Mouse (Mus musculus): ENCODE measurements around the gene Necab2. TPM values are rescaled to one million over a fixed set of nuclear protein-coding genes. Genes with fewer than 3 reads are reported as not detected.

Necab2 gene
- polyA plus RNA-seq, 1 experiment from 2014 or later = 17.2 TPM

- Histone ChIP-seq H3K4me3 (ENCODE audit: low read depth, low read length) (no peak overlapping the region), H3K4me2 (replicated peaks; ENCODE audit: low read depth, low read length) (no peak overlapping the region), H3K27me3 (ENCODE audit: control insufficient read depth, insufficient read depth, low read length) (no peaks in the 10 kb centered on the region), H3K4me1 (replicated peaks; ENCODE audit: control insufficient read depth, insufficient read depth, low read length) (no peaks in the 10 kb centered on the region), H3K36me3 (ENCODE audit: control insufficient read depth, insufficient read depth, low read length) (no peaks in the 10 kb centered on the region), H3K9ac (ENCODE audit: low read depth, low read length) (no peak overlapping the region), H3K27ac (ENCODE audit: low read depth, low read length) (no peak overlapping the region), H3K9me3 (ENCODE audit: control insufficient read depth, low read length) (no peaks in the 10 kb centered on the region)
- DNase-seq (ENCODE audit: low spot score) = no peak
- WGBS = 87% methylated on average over 7 of the region's 7 CpGs
- ATAC-seq (ENCODE audit: low FRiP score) = no peak
Observed at GRCm38 (mm10) chr8:119430690-119431089, 15.8 kb upstream of the Necab2 start.

GRCm38 (mm10) chr8:119432372-119432771 is 14.1 kb upstream of the Necab2 start:
- H3K4me1 ChIP-seq (replicated peaks; ENCODE audit: control insufficient read depth, insufficient read depth, low read length) = no peaks in the 10 kb centered on the region
- ATAC-seq (ENCODE audit: low FRiP score) = no peak
- WGBS = 50% methylated on average over 3 of the region's 3 CpGs

GRCm38 (mm10) chr8:119433582-119434174 is 12.8 kb upstream of the Necab2 start, which contains the start of gene Osgin1:
Gene Osgin1, plus strand, starts transcription at chr8:119434124.
- Histone ChIP-seq H3K36me3 (ENCODE audit: control insufficient read depth, insufficient read depth, low read length) (no peaks in the 10 kb centered on the region), H3K9me3 (ENCODE audit: control insufficient read depth, low read length) (no peaks in the 10 kb centered on the region), H3K4me2 (replicated peaks; ENCODE audit: low read depth, low read length) (no peak within 1 kb of the TSS), H3K27ac (ENCODE audit: low read depth, low read length) (no peak within 1 kb of the TSS), H3K9ac (ENCODE audit: low read depth, low read length) (no peak within 1 kb of the TSS), H3K4me1 (replicated peaks; ENCODE audit: control insufficient read depth, insufficient read depth, low read length) (no peaks in the 10 kb centered on the region), H3K27me3 (ENCODE audit: control insufficient read depth, insufficient read depth, low read length) (no peaks in the 10 kb centered on the region), H3K4me3 (ENCODE audit: low read depth, low read length) (no peak within 1 kb of the TSS)
- no peak for ATAC-seq (ENCODE audit: low FRiP score)
- 87% methylated on average over 13 of the region's 13 CpGs for WGBS
- no peak for DNase-seq (ENCODE audit: low spot score)

More at GRCm38 (mm10) chr8:119432372-119432771, 14.1 kb upstream of the Necab2 start:
- Histone ChIP-seq H3K9ac (ENCODE audit: low read depth, low read length) (no peak overlapping the region), H3K27me3 (ENCODE audit: control insufficient read depth, insufficient read depth, low read length) (no peaks in the 10 kb centered on the region), H3K4me2 (replicated peaks; ENCODE audit: low read depth, low read length) (no peak overlapping the region), H3K9me3 (ENCODE audit: control insufficient read depth, low read length) (no peaks in the 10 kb centered on the region), H3K36me3 (ENCODE audit: control insufficient read depth, insufficient read depth, low read length) (no peaks in the 10 kb centered on the region), H3K27ac (ENCODE audit: low read depth, low read length) (no peak overlapping the region), H3K4me3 (ENCODE audit: low read depth, low read length) (no peak overlapping the region)
- no peak for DNase-seq (ENCODE audit: low spot score)

- Histone ChIP-seq H3K27ac (ENCODE audit: low read depth, low read length) (no peak overlapping the region), H3K4me1 (replicated peaks; ENCODE audit: control insufficient read depth, insufficient read depth, low read length) (no peaks in the 10 kb centered on the region), H3K36me3 (ENCODE audit: control insufficient read depth, insufficient read depth, low read length) (no peaks in the 10 kb centered on the region), H3K9me3 (ENCODE audit: control insufficient read depth, low read length) (no peaks in the 10 kb centered on the region), H3K4me2 (replicated peaks; ENCODE audit: low read depth, low read length) (no peak overlapping the region), H3K9ac (ENCODE audit: low read depth, low read length) (no peak overlapping the region), H3K4me3 (ENCODE audit: low read depth, low read length) (no peak overlapping the region), H3K27me3 (ENCODE audit: control insufficient read depth, insufficient read depth, low read length) (no peaks in the 10 kb centered on the region)
- ATAC-seq (ENCODE audit: low FRiP score) = no peak
- DNase-seq (ENCODE audit: low spot score) = no peak
- 84% methylated on average over 6 of the region's 6 CpGs for WGBS
Observed at GRCm38 (mm10) chr8:119434569-119434968, 11.9 kb upstream of the Necab2 start.

GRCm38 (mm10) chr8:119435527-119435926 is 11.0 kb upstream of the Necab2 start:
- H3K9ac ChIP-seq (ENCODE audit: low read depth, low read length) = no peak overlapping the region
- no peak for ATAC-seq (ENCODE audit: low FRiP score)
- H3K27ac ChIP-seq (ENCODE audit: low read depth, low read length) = no peak overlapping the region
- H3K4me2 ChIP-seq (replicated peaks; ENCODE audit: low read depth, low read length) = no peak overlapping the region
- no peaks in the 10 kb centered on the region for H3K9me3 ChIP-seq (ENCODE audit: control insufficient read depth, low read length)
- 87% methylated on average over 7 of the region's 7 CpGs for WGBS
- H3K4me3 ChIP-seq (ENCODE audit: low read depth, low read length) = no peak overlapping the region
- DNase-seq (ENCODE audit: low spot score) = no peak
- H3K36me3 ChIP-seq (ENCODE audit: control insufficient read depth, insufficient read depth, low read length) = no peaks in the 10 kb centered on the region
- no peaks in the 10 kb centered on the region for H3K4me1 ChIP-seq (replicated peaks; ENCODE audit: control insufficient read depth, insufficient read depth, low read length)
- no peaks in the 10 kb centered on the region for H3K27me3 ChIP-seq (ENCODE audit: control insufficient read depth, insufficient read depth, low read length)

GRCm38 (mm10) chr8:119436331-119436730 is 10.2 kb upstream of the Necab2 start:
- DNase-seq (ENCODE audit: low spot score) (no peak), ATAC-seq (ENCODE audit: low FRiP score) (no peak)
- Histone ChIP-seq H3K27ac (ENCODE audit: low read depth, low read length) (no peak overlapping the region), H3K4me3 (ENCODE audit: low read depth, low read length) (no peak overlapping the region), H3K9me3 (ENCODE audit: control insufficient read depth, low read length) (no peaks in the 10 kb centered on the region), H3K9ac (ENCODE audit: low read depth, low read length) (no peak overlapping the region), H3K4me2 (replicated peaks; ENCODE audit: low read depth, low read length) (no peak overlapping the region), H3K27me3 (ENCODE audit: control insufficient read depth, insufficient read depth, low read length) (no peaks in the 10 kb centered on the region), H3K36me3 (ENCODE audit: control insufficient read depth, insufficient read depth, low read length) (no peaks in the 10 kb centered on the region), H3K4me1 (replicated peaks; ENCODE audit: control insufficient read depth, insufficient read depth, low read length) (no peaks in the 10 kb centered on the region)
- 86% methylated on average over 10 of the region's 10 CpGs for WGBS

GRCm38 (mm10) chr8:119436933-119437332 is 9.6 kb upstream of the Necab2 start:
- ATAC-seq (ENCODE audit: low FRiP score) (no peak), DNase-seq (ENCODE audit: low spot score) (no peak)
- H3K4me3 ChIP-seq (ENCODE audit: low read depth, low read length) = no peak overlapping the region
- no peaks in the 10 kb centered on the region for H3K4me1 ChIP-seq (replicated peaks; ENCODE audit: control insufficient read depth, insufficient read depth, low read length)
- H3K4me2 ChIP-seq (replicated peaks; ENCODE audit: low read depth, low read length) = no peak overlapping the region
- 20% methylated on average over 9 of the region's 9 CpGs for WGBS
- no peak overlapping the region for H3K27ac ChIP-seq (ENCODE audit: low read depth, low read length)
- H3K9ac ChIP-seq (ENCODE audit: low read depth, low read length) = no peak overlapping the region
- H3K27me3 ChIP-seq (ENCODE audit: control insufficient read depth, insufficient read depth, low read length) = no peaks in the 10 kb centered on the region
- H3K36me3 ChIP-seq (ENCODE audit: control insufficient read depth, insufficient read depth, low read length) = no peaks in the 10 kb centered on the region
- no peaks in the 10 kb centered on the region for H3K9me3 ChIP-seq (ENCODE audit: control insufficient read depth, low read length)

GRCm38 (mm10) chr8:119437506-119437905 is 9.0 kb upstream of the Necab2 start:
- no peaks in the 10 kb centered on the region for H3K27me3 ChIP-seq (ENCODE audit: control insufficient read depth, insufficient read depth, low read length)
- H3K4me1 ChIP-seq (replicated peaks; ENCODE audit: control insufficient read depth, insufficient read depth, low read length) = no peaks in the 10 kb centered on the region
- no peak overlapping the region for H3K4me3 ChIP-seq (ENCODE audit: low read depth, low read length)
- no peak overlapping the region for H3K4me2 ChIP-seq (replicated peaks; ENCODE audit: low read depth, low read length)
- no peak overlapping the region for H3K9ac ChIP-seq (ENCODE audit: low read depth, low read length)
- no peak for ATAC-seq (ENCODE audit: low FRiP score)
- WGBS = 78% methylated on average over 11 of the region's 11 CpGs
- no peak for DNase-seq (ENCODE audit: low spot score)
- no peaks in the 10 kb centered on the region for H3K9me3 ChIP-seq (ENCODE audit: control insufficient read depth, low read length)
- H3K27ac ChIP-seq (ENCODE audit: low read depth, low read length) = no peak overlapping the region
- H3K36me3 ChIP-seq (ENCODE audit: control insufficient read depth, insufficient read depth, low read length) = no peaks in the 10 kb centered on the region

GRCm38 (mm10) chr8:119438876-119439275 is 7.6 kb upstream of the Necab2 start:
- H3K9ac ChIP-seq (ENCODE audit: low read depth, low read length) = no peak overlapping the region
- H3K4me1 ChIP-seq (replicated peaks; ENCODE audit: control insufficient read depth, insufficient read depth, low read length) = no peaks in the 10 kb centered on the region
- WGBS = 87% methylated on average over 6 of the region's 6 CpGs
- no peak overlapping the region for H3K27ac ChIP-seq (ENCODE audit: low read depth, low read length)
- H3K36me3 ChIP-seq (ENCODE audit: control insufficient read depth, insufficient read depth, low read length) = no peaks in the 10 kb centered on the region
- DNase-seq (ENCODE audit: low spot score) = no peak
- no peaks in the 10 kb centered on the region for H3K27me3 ChIP-seq (ENCODE audit: control insufficient read depth, insufficient read depth, low read length)
- no peak for ATAC-seq (ENCODE audit: low FRiP score)
- H3K9me3 ChIP-seq (ENCODE audit: control insufficient read depth, low read length) = no peaks in the 10 kb centered on the region
- no peak overlapping the region for H3K4me2 ChIP-seq (replicated peaks; ENCODE audit: low read depth, low read length)
- H3K4me3 ChIP-seq (ENCODE audit: low read depth, low read length) = no peak overlapping the region
